Mouse (Mus musculus) forelimb bud, embryonic 11.5 days (tissue): ENCODE measurements around the gene Eaf1.

Experiments
- DNase-seq: peaks from one replicate; pipeline ENCODE4 v3.0.0-alpha.2; 2012; ENCODE audit warnings: low read depth, low spot score

Eaf1 gene

DNA sequence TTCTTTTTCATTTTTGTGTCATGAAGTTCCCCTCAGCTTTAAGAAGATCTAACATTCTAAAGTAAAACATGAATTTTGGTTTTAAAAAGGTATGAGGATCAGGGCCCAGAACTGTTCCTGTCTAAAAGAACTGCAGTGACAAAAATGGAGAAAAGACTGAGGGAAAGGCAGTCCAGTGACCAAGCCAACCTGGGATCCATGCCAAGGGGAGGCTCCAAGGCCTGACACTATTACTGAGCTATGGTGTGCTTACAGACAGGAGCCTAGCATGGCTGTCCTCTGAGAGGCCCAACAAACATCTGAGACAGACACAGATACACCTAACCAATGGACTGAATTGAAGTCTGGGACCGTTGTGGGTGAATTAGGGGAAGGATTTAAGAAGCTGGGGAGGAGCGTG lies 15.7 kb downstream of the Eaf1 start:
- DNase-seq, result no peak

- no peak for DNase-seq
These were observed 16.1 kb downstream of the Eaf1 start for GRCm38 (mm10) chr14:31510322-31510721.

GRCm38 (mm10) chr14:31515895-31516294 lies 21.7 kb downstream of the Eaf1 start:
- no peak for DNase-seq

- DNase-seq, result no peak
These were observed 25.0 kb downstream of the Eaf1 start for GRCm38 (mm10) chr14:31519165-31519564.

GRCm38 (mm10) chr14:31521318-31521717 lies 27.1 kb downstream of the Eaf1 start:
- DNase-seq, result no peak

GRCm38 (mm10) chr14:31525040-31525810 lies 31.0 kb downstream of the Eaf1 start:
- no peak for DNase-seq

- DNase-seq, result no peak
These were observed 36.6 kb downstream of the Eaf1 start for GRCm38 (mm10) chr14:31530847-31531246.

DNA sequence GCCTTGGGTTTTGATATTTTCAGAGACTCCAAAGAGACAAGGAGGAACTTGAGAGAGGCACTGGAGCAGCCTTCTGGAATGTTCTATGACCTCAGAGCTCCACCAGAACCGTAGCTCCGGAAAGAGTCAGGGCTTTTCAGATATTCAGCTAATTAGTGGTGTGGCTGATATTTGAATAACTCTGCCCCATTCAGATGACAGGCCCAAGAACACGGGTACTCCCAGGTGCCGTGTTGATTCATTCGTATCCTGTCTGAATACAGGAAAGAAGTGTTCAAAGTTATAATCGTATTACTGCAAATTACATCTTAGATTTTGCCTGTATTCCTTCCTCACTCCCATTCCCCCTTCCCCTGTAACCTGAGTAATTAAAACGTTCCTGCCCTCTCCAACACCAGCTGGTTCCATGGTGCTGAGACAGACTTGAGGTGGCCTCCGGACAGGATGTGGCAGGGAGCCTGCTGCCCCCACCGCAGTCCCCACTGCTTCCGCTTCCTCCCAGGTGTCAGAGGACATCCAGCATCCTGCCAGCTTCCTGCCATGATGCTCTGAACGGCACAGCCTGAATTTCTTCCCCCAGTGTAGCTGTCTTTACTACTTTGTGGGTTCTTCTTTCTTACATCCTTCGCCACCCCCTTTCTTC lies 37.4 kb downstream of the Eaf1 start:
- no peak for DNase-seq

- no peak for DNase-seq
These were observed 38.5 kb downstream of the Eaf1 start for GRCm38 (mm10) chr14:31532656-31533055.

DNA sequence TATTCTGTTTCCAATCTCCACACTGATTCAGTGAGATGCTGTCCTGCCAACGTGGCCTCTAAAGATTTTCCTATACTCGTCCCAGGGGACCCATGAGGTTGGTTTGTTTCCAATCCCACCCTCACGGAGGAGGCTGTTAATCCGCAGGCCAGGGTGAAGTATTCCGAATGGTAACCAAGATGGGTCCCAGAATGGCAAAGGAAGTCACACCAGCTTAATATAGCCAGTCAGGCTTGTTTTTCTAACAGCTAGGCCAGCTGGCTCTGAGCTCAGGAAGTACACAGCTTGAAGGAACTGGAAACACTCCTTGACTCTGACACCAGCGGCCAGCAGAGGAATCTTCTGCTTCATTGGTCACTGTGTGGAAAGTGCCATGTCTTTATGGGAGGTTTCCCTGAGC lies 43.1 kb downstream of the Eaf1 start:
- no peak for DNase-seq

GRCm38 (mm10) chr14:31543885-31544442 lies 49.8 kb downstream of the Eaf1 start:
- no peak for DNase-seq

- no peak for DNase-seq
These were observed 60.8 kb downstream of the Eaf1 start for GRCm38 (mm10) chr14:31555021-31555420.

DNA sequence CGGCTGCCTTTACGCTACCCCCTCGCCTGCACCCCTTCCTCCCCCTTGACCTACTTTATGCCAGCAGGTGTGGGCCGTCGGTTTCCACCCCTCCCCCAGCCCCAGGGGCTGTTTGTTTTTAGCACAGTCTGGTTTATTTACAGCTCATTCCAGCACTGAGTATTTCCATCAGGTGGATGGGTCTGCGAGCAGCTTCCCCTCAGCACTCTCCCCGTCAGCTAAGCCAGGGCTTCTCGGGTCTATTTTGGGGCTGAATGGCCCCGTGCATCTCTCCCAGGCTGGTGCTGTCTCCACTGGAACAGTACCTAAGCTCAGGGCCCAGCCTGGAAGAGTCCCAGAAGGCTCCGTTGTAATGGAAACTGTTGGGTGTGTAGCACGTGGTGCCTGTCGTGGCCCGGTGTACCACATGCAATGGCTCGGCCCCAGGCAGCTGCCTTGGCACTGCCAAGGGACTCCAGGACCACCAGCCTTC lies 61.8 kb downstream of the Eaf1 start:
- DNase-seq, result no peak

DNA sequence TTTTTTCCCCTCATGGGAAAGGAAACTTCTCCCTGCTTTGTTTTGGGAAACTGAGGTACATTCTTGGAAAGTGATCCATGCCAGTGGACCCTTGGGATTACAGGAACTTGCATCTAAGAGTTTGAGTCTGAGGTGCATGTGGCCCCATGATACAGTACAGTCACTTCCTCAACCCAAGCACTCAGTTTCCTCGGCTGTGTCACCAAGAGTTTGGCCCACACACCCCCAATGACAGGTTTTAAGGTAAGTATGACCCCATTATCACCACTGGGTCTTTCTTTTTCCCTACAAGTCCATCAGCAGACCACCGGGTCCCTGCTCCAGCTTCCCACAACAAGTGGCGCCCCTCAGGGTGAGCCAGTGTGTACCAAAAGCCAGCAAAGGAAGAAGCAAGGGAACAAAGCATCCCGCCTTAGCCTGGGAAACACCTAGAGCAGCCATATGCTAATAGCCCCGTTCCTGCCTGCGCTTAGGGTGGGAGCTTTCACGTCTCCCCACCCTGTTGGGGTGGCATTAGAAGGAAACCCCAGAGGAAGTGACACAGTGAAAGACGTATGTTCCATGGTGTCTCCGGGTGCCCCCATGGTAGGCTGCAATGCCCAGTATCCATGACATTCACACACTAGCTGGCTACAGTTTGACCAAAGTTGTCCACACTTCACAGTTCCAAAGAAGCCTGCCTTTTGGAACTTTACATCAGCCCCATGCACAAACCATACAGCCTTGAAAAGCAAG lies 62.5 kb downstream of the Eaf1 start:
- no peak for DNase-seq

DNA sequence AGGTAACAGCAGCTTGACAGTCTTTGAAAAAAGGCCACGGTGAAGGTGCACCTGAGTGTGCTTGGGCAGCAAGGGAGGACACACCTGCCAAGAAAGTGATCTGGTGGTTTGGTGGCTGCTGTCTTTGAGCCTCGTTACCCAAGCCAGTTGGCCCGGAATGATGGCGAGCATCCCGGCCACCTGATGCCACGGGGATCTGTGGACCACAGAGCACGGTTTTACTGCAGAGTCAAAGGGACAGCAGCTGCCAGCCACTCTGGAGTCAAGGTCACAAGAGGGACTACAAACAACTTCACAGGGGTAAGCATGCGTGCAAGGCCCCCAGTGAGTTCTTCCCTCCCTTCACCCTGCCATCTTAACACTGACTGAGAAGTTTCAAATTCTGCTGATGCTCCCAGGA lies 63.1 kb downstream of the Eaf1 start:
- no peak for DNase-seq

GRCm38 (mm10) chr14:31557784-31558183 lies 63.6 kb downstream of the Eaf1 start:
- no peak for DNase-seq

GRCm38 (mm10) chr14:31559216-31559615 lies 65.0 kb downstream of the Eaf1 start:
- no peak for DNase-seq
